Mouse (Mus musculus) spleen, adult 2 months (tissue): ENCODE data around the gene Itpk1. TPM values are rescaled to one million over a fixed set of nuclear protein-coding genes. Genes with fewer than 3 reads are reported as not detected.

Experiments
- DNase-seq, 2 experiments: peaks; one replicate each; pipeline versions ENCODE4 v3.0.0 to v3.0.0-alpha.2; 2012 to 2021; ENCODE audit warnings: low spot score in 2 of 2, low read depth in 1 of 2
- H3K27ac ChIP-seq: fragments of 200-500 bp; 2 replicates; pipeline ENCODE4 v1.5.1; 2012; ENCODE audit warnings: low read length, inconsistent platforms; ENCODE audit not compliant: insufficient read depth
- H3K27me3 ChIP-seq: fragments of 200-500 bp; 2 replicates; pipeline ENCODE4 v1.6.1; 2012; ENCODE audit warnings: mild to moderate bottlenecking, moderate library complexity, low read length, inconsistent platforms; ENCODE audit not compliant: control insufficient read depth, insufficient read depth
- H3K36me3 ChIP-seq: fragments of 200-500 bp; 2 replicates; pipeline ENCODE4 v1.6.1; 2012; ENCODE audit warnings: mild to moderate bottlenecking, low read length, inconsistent platforms; ENCODE audit not compliant: control insufficient read depth, insufficient read depth
- H3K4me1 ChIP-seq: fragments of 200-500 bp; 2 replicates; pipeline ENCODE4 v1.6.1; 2011; ENCODE audit warnings: inconsistent platforms; ENCODE audit not compliant: control insufficient read depth, insufficient read depth, insufficient read length
- H3K4me3 ChIP-seq: fragments of 200-500 bp; 2 replicates; pipeline ENCODE4 v1.5.1; 2011; ENCODE audit warnings: mild to moderate bottlenecking, inconsistent platforms; ENCODE audit not compliant: insufficient read depth, insufficient read length; ENCODE audit errors: extremely low read depth
- CTCF ChIP-seq: fragments of 200-500 bp; IDR thresholded peaks from 2 replicates; pipeline ENCODE4 v1.5.1; 2011; ENCODE audit warnings: mild to moderate bottlenecking, inconsistent platforms; ENCODE audit not compliant: insufficient read depth, insufficient read length, insufficient replicate concordance; ENCODE audit errors: extremely low read depth
- POLR2A ChIP-seq: fragments of 200-500 bp; IDR thresholded peaks from 2 replicates; pipeline ENCODE4 v1.6.1; 2011; ENCODE audit warnings: low read depth, low read length, inconsistent platforms
- WGBS: fragments of 180-500 bp; shearing (Covaris S2); methylation state at CpG from one replicate; pipeline ENCODE4 v1.1.7; 2018; 5-methylcytosine and 5-hydroxymethylcytosine counted together
- polyA plus RNA-seq: library from polyadenylated mRNA; depleted of rRNA; stranded (reverse); fragments of >200 nt; gene quantifications from 2 replicates; pipeline ENCODE4 v1.2.3, GENCODE M21; 2012

Gene Itpk1
- polyA plus RNA-seq, 1 experiment = 22.2 TPM

DNA sequence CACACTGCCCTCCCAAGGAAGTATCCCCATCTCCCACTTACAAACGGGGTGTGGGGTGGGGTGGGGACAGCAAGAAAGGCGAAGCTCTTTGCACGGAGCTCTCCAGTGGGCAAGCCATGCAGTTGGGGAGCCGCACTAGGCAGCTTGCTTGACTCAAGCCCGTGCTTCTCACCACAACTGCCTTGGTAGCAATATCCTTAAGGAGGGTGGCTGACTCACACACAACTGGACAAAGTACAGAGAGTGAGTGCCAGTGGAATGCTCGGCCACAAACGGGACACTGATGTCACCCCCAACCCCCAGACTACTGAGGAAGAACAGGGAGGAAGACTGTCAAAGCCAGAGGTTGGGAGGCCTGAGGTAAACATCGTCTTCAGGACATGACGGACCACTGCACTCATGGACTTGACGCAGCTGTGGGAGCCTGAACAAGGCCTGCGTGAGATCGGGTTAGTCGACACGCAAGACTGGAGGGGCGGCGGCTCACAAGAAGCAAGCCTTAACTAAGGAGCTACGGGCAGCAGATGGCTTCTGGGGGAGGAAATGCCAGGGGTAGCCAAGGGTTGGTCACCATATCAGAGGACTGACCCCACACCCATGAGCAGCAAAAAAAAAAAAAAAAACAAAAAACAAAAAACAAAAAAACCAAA, 113.9 kb downstream of the Itpk1 start:
- no peaks in the 10 kb centered on the region for H3K4me1 ChIP-seq
- H3K27me3 ChIP-seq = no peaks in the 10 kb centered on the region
- no peak for DNase-seq
- no peak overlapping the region for H3K27ac ChIP-seq
- H3K36me3 ChIP-seq = peaks cover 6% of the 10 kb centered on the region
- no peak overlapping the region for H3K4me3 ChIP-seq
- TF ChIP-seq POLR2A (no peak), CTCF (no peak)
- 92% methylated on average over 17 of the region's 17 CpGs for WGBS

DNA sequence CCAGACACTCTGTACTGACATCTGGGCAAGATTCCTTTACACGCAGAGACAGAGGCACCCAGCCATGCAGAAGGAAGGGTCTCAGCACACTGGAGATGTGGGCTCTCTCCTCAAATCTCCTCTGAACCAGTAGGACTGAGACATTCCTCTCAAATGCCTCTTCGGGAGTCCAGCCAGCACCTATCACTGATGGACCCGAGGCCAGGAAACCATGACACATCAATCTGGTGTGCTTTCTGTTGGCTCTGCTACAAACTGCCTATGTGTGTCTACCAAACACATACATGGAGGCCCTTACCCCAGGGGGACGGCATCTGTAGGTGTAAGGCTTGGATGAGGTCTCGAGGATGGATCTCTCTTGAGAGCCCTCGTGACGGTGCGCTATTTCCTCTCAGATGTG, 117.6 kb downstream of the Itpk1 start:
- H3K27ac ChIP-seq = no peak overlapping the region
- WGBS = 88% methylated on average over 8 of the region's 8 CpGs
- no peak overlapping the region for H3K4me3 ChIP-seq
- H3K4me1 ChIP-seq = no peaks in the 10 kb centered on the region; the same call in 1 of the 2 replicates
- H3K27me3 ChIP-seq = no peaks in the 10 kb centered on the region
- DNase-seq = no peak
- TF ChIP-seq POLR2A = no peak
- TF ChIP-seq CTCF = no peak
- H3K36me3 ChIP-seq = peaks cover 14% of the 10 kb centered on the region

DNA sequence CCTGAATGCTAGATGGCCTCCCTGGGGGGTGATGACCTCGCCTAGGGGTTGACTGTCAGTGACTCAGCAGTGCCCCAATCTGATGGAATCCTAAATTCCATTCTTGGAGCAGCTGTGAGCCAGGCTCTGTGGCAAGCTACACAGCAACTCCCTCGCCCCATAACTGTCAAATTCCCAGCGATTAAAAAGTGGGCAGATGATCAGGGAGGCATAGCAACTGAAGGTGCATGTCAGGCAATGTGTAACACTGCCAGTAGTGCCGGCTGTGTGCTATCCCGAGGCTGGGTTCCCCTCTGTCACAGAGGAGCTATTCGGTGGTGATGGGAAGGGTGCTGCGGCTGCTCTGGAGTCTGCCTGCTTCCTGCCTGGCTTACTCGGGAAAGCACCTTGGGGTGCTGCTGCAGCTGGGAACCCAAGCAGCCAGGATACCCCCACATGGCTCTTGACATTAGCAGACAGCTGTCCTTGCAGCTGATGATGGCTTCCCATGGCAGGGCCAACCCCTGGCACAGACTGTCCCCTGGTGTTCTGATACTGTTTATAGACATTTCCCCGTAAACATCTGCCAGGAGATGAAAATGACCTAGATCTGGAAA, 118.3 kb downstream of the Itpk1 start:
- Histone ChIP-seq H3K36me3 (peaks cover 14% of the 10 kb centered on the region), H3K4me1 (peaks cover 4% of the 10 kb centered on the region; the same call in 1 of the 2 replicates), H3K27me3 (no peaks in the 10 kb centered on the region), H3K4me3 (no peak overlapping the region), H3K27ac (no peak overlapping the region)
- no peak for TF ChIP-seq POLR2A
- no peak for TF ChIP-seq CTCF
- WGBS = 86% methylated on average over 9 of the region's 9 CpGs
- DNase-seq = no peak

DNA sequence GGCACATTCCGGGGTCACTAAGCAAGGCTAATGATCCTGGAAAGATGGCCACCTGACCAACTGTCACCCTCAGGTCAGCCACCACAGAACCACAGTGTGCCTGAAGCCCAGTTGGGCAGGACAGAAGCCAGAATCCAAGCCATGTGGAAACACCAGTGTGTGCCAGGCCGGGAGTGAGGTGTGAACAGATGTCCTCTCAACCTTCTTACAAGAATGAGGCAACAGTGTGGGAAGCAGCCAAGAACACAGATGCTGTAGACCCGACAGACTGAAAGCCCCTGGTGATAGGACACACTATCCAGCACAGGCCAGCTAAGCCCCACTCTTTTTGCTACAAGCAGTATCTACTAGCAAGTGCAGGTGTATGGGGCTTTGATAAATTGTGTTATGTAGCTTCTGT, 119.3 kb downstream of the Itpk1 start:
- Histone ChIP-seq H3K27me3 (no peaks in the 10 kb centered on the region), H3K27ac (no peak overlapping the region), H3K36me3 (peaks cover 17% of the 10 kb centered on the region), H3K4me3 (no peak overlapping the region), H3K4me1 (peaks cover 4% of the 10 kb centered on the region; the same call in 1 of the 2 replicates)
- DNase-seq = no peak
- TF ChIP-seq CTCF (no peak), POLR2A (no peak)
- 91% methylated on average over 3 of the region's 3 CpGs for WGBS

DNA sequence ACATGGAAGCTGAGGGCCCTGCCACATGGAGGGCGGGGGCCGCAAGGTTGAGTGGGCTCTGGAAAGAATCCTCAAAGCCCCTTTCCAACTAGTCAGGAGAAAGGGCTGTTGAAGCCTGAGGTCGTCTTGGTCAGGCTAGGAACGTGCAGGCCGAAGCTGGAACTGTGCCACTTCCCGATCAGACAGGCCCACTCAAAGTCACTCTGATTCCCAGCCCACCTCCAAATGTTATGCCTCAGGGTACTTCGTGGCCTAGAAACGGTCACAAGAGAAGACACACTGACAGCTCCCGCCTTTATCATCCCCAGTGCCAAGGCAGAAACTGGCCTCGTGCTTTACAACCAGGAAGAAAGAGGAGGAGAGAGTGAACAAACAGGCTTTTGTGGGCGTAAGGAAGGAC, 122.3 kb downstream of the Itpk1 start:
- 86% methylated on average over 11 of the region's 11 CpGs for WGBS
- no peak overlapping the region for H3K27ac ChIP-seq
- peaks cover 4% of the 10 kb centered on the region; the same call in 1 of the 2 replicates for H3K4me1 ChIP-seq
- H3K27me3 ChIP-seq = no peaks in the 10 kb centered on the region
- H3K4me3 ChIP-seq = no peak overlapping the region
- H3K36me3 ChIP-seq = peaks cover 23% of the 10 kb centered on the region
- DNase-seq = no peak
- TF ChIP-seq POLR2A (no peak), CTCF (no peak)

DNA sequence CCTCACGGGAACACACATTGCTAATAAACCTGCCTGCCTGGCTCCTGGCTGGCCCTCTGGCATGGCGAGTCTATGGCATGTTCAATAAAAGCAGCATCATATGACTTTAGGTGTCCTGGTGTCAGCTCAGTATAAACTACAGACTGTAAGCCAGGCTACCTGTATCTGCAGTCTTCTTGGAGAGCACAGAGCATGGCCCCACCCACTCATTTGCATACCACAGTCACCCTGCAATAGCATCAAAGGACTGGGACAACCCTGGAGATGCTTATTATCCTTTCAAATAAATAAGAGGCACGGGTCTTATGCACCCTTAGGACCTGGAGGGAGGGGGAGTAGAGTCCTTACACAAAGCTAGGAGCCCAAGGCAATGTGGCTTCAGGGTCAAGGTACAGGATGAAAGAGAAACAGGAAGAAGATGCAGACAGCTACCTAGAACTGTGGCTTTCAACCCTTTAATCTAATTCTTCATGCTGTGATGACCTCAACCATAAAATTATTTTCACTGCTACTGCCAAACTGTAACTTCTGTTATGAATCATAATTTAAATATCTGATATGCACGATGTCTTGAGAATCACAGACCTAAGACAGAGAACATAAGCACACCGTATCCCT, 123.0 kb downstream of the Itpk1 start:
- DNase-seq = no peak
- Histone ChIP-seq H3K27ac (no peak overlapping the region), H3K4me1 (peaks cover 4% of the 10 kb centered on the region; the same call in 1 of the 2 replicates), H3K27me3 (no peaks in the 10 kb centered on the region), H3K4me3 (no peak overlapping the region), H3K36me3 (peaks cover 23% of the 10 kb centered on the region)
- WGBS = 76% methylated on average over 5 of the region's 5 CpGs
- no peak for TF ChIP-seq POLR2A
- no peak for TF ChIP-seq CTCF
